Mouse (Mus musculus) stomach, postnatal 0 days (tissue): Measurements from ENCODE around the gene Ccdc157. TPM values are rescaled to one million over a fixed set of nuclear protein-coding genes. Genes with fewer than 3 reads are reported as not detected.
A peak's percentile ranks its signal among the peaks of the same experiment; 100 is the strongest.

Experiments
- ATAC-seq: fragments of 200-750 bp; cut with Nextera tagmentation; 2 replicates; pipeline ENCODE4 v1.8.0; 2017; ENCODE audit not compliant: low FRiP score, low TSS enrichment
- DNase-seq: peaks from one replicate; pipeline ENCODE4 v3.0.0-alpha.2; 2016; ENCODE audit warnings: low spot score
- H3K27ac ChIP-seq: fragments of 300-500 bp; sonication (generic); replicated peaks from 2 replicates; pipeline ENCODE4 v1.5.1; 2014; ENCODE audit warnings: mild to moderate bottlenecking, control low read depth
- H3K27me3 ChIP-seq: fragments of 300-500 bp; sonication (generic); 2 replicates; pipeline ENCODE4 v1.6.1; 2014; ENCODE audit warnings: low read length; ENCODE audit not compliant: control insufficient read depth, insufficient read depth
- H3K36me3 ChIP-seq: fragments of 300-500 bp; sonication (generic); 2 replicates; pipeline ENCODE4 v1.6.1; 2014; ENCODE audit warnings: low read length, mixed read lengths; ENCODE audit not compliant: control insufficient read depth, insufficient read depth
- H3K4me1 ChIP-seq: fragments of 300-500 bp; sonication (generic); replicated peaks from 2 replicates; pipeline ENCODE4 v1.6.1; 2014; ENCODE audit warnings: antibody characterized with exemption; ENCODE audit not compliant: control insufficient read depth, insufficient read depth
- H3K4me2 ChIP-seq: fragments of 300-500 bp; sonication (generic); replicated peaks from 2 replicates; pipeline ENCODE4 v1.6.1; 2014; ENCODE audit warnings: low read depth, mild to moderate bottlenecking, control low read depth, moderate library complexity
- H3K4me3 ChIP-seq: fragments of 300-500 bp; sonication (generic); 2 replicates; pipeline ENCODE4 v1.5.1; 2014; ENCODE audit warnings: low read depth, low read length, control low read depth
- H3K9ac ChIP-seq: fragments of 300-500 bp; sonication (generic); 2 replicates; pipeline ENCODE4 v1.6.1; 2014; ENCODE audit warnings: mild to moderate bottlenecking, low read length, control low read depth, mixed read lengths
- H3K9me3 ChIP-seq: fragments of 300-500 bp; sonication (generic); 2 replicates; pipeline ENCODE4 v1.6.1; 2016; ENCODE audit warnings: low read length; ENCODE audit not compliant: control insufficient read depth
- CTCF ChIP-seq: IDR thresholded peaks from 2 replicates; pipeline ENCODE4 v1.5.1; 2016; ENCODE audit warnings: antibody characterized with exemption, low read depth, mild to moderate bottlenecking, moderate library complexity
- EP300 ChIP-seq: optimal IDR thresholded peaks from 2 replicates; pipeline ENCODE3; 2016; ENCODE audit warnings: antibody characterized with exemption
- WGBS: fragments of 180-500 bp; shearing (Covaris S2); extraction: QIAGEN DNeasy Blood & Tissue Kit; methylation state at CpG from one replicate; pipeline ENCODE4 v1.1.7; 2014; 5-methylcytosine and 5-hydroxymethylcytosine counted together
- polyA plus RNA-seq: library from polyadenylated mRNA; unstranded; fragments of >200 nt; fragmentation: Nextera tagmentation; extraction: Ambion mirVana; gene quantifications from 2 replicates; pipeline ENCODE4 v1.2.1, GENCODE M21; 2015

The Ccdc157 gene
- polyA plus RNA-seq, 1 experiment from 2014 or later: 2.2 TPM

GRCm38 (mm10) chr11:4103522-4103921 is 56.6 kb downstream of the Ccdc157 start:
- Histone ChIP-seq H3K27ac (no peak overlapping the region), H3K4me2 (no peak overlapping the region), H3K4me1 (no peaks in the 10 kb centered on the region), H3K27me3 (no peaks in the 10 kb centered on the region), H3K9me3 (no peaks in the 10 kb centered on the region), H3K9ac (no peak overlapping the region), H3K4me3 (no peak overlapping the region), H3K36me3 (no peaks in the 10 kb centered on the region)
- WGBS: 70% methylated on average over 14 of the region's 14 CpGs
- ATAC-seq: no peak
- no peak for DNase-seq
- TF ChIP-seq EP300: no peak
- no peak for TF ChIP-seq CTCF

DNA sequence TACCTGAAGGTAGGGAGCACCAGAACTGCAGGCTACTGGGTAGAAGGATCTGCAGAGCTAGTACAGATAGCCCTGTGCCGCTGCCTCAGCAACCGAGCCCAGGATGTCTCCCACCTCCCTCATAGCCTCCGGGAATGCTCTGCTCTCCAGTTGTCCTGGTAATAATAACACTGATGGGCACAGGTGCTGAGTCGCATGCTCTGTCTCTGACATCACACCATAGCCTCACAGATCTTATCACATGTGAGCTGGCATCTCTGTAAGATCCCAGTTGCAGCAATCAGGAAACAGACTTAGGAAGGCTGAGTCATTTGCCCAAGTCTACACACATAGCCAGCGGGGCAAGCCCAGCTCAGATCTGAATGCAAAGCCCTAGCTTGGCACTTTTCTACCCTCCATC is 58.2 kb downstream of the Ccdc157 start:
- H3K4me1 ChIP-seq: peaks cover 3% of the 10 kb centered on the region
- no peak for DNase-seq
- H3K4me3 ChIP-seq: no peak overlapping the region
- no peak for TF ChIP-seq EP300
- no peak for TF ChIP-seq CTCF
- ATAC-seq: peak; percentile 34; the same call in 1 of the 2 replicates
- H3K4me2 ChIP-seq: no peak overlapping the region
- no peaks in the 10 kb centered on the region for H3K36me3 ChIP-seq
- no peaks in the 10 kb centered on the region for H3K9me3 ChIP-seq
- 73% methylated on average over 5 of the region's 5 CpGs for WGBS
- no peak overlapping the region for H3K27ac ChIP-seq
- H3K9ac ChIP-seq: no peak overlapping the region
- no peaks in the 10 kb centered on the region for H3K27me3 ChIP-seq

- Histone ChIP-seq H3K27ac (no peak overlapping the region; the same call in 1 of the 2 replicates), H3K4me3 (no peak overlapping the region), H3K27me3 (no peaks in the 10 kb centered on the region), H3K9ac (no peak overlapping the region), H3K9me3 (no peaks in the 10 kb centered on the region), H3K36me3 (no peaks in the 10 kb centered on the region), H3K4me2 (no peak overlapping the region), H3K4me1 (peaks cover 7% of the 10 kb centered on the region)
- no peak for ATAC-seq
- DNase-seq: no peak
- TF ChIP-seq CTCF (no peak), EP300 (no peak)
- 65% methylated on average over 3 of the region's 3 CpGs for WGBS
Observed at GRCm38 (mm10) chr11:4099447-4099846, 60.6 kb downstream of the Ccdc157 start.

GRCm38 (mm10) chr11:4098816-4099215 is 61.3 kb downstream of the Ccdc157 start:
- no peaks in the 10 kb centered on the region for H3K9me3 ChIP-seq
- TF ChIP-seq EP300: no peak
- no peak for TF ChIP-seq CTCF
- WGBS: 60% methylated on average over 7 of the region's 7 CpGs
- DNase-seq (no peak), ATAC-seq (no peak)
- no peak overlapping the region for H3K4me2 ChIP-seq
- no peak overlapping the region for H3K9ac ChIP-seq
- no peaks in the 10 kb centered on the region for H3K27me3 ChIP-seq
- no peak overlapping the region for H3K27ac ChIP-seq
- H3K36me3 ChIP-seq: no peaks in the 10 kb centered on the region
- H3K4me1 ChIP-seq: peaks cover 7% of the 10 kb centered on the region
- H3K4me3 ChIP-seq: no peak overlapping the region

DNA sequence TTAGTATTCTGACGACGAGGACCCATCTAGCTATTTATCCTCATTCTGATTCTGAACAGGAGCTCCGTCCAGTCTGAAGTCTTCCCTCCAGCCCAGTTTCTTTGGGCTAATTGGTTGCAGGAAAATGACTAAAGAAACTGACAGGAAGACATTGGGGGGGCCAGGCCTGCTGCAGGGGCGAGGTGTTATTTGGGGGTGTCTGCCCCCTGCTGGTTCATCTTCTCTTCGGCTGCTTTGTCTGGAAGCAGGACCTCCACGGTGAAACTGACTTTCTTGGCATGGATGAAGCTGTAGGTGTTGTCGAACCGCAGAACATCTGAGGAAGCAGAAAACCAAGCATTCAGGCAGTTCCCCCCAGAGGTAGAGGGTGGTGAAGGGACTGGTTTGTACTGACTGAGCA is 62.0 kb downstream of the Ccdc157 start:
- WGBS: 63% methylated on average over 8 of the region's 8 CpGs
- no peak for TF ChIP-seq EP300
- peak; percentile 44 for TF ChIP-seq CTCF
- Histone ChIP-seq H3K4me1 (peaks cover 7% of the 10 kb centered on the region), H3K9ac (no peak overlapping the region), H3K27me3 (no peaks in the 10 kb centered on the region), H3K4me2 (no peak overlapping the region), H3K9me3 (no peaks in the 10 kb centered on the region), H3K4me3 (no peak overlapping the region), H3K27ac (no peak overlapping the region), H3K36me3 (no peaks in the 10 kb centered on the region)
- ATAC-seq (no peak), DNase-seq (no peak)

GRCm38 (mm10) chr11:4097091-4097621 is 62.9 kb downstream of the Ccdc157 start:
- Histone ChIP-seq H3K36me3 (no peaks in the 10 kb centered on the region), H3K9me3 (no peaks in the 10 kb centered on the region), H3K9ac (peak overlapping the region; percentile 71), H3K4me3 (peak overlapping the region; percentile 43), H3K4me2 (peak overlapping the region; percentile 78), H3K27me3 (no peaks in the 10 kb centered on the region), H3K27ac (peak overlapping the region; percentile 90), H3K4me1 (peaks cover 7% of the 10 kb centered on the region)
- peak; percentile 26 for DNase-seq
- ATAC-seq: no peak
- 23% methylated on average over 10 of the region's 10 CpGs for whole genome bisulfite sequencing
- no peak for TF ChIP-seq CTCF
- no peak for TF ChIP-seq EP300
